Mouse (Mus musculus) G1E-ER4 (cell line): ENCODE data around the gene Pi4ka. TPM values are rescaled to one million over a fixed set of nuclear protein-coding genes. Genes with fewer than 3 reads are reported as not detected.

Experiments used
- GATA1 ChIP-seq: IDR thresholded peaks from one replicate; pipeline ENCODE4 v1.8.0; 2012; ENCODE audit warnings: low read length, inconsistent platforms
- polyA plus RNA-seq: library from polyadenylated mRNA; stranded (reverse); fragments of >175 nt; gene quantifications from 2 replicates; pipeline ENCODE4 v1.2.3, GENCODE M21; 2012

The Pi4ka gene
- polyA plus RNA-seq, 1 experiment: 11.6 TPM

GRCm38 (mm10) chr16:17307461-17307860 is 98.7 kb downstream of the Pi4ka start:
- TF ChIP-seq GATA1: no peak

GRCm38 (mm10) chr16:17303521-17304245 is 102.4 kb downstream of the Pi4ka start:
- TF ChIP-seq GATA1: no peak

DNA sequence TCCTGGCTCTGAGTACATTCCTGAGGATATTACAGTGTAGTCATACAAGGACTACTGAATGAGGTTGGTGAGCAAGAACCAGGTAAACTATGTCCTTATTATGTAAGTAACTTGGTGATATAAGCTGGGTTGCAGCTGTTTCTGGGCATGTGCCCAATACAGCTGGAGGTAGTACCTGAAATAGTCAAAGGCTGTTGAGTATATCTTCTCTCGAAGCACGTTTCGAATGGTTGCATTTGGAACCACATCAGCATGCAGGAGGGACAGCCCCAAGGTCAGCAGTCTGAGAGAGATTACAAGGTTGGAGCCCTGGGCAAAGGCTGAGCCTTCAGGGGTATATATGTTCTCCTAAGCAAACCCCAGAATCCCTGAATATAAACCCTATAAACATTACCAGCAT is 105.3 kb downstream of the Pi4ka start:
- no peak for TF ChIP-seq GATA1

DNA sequence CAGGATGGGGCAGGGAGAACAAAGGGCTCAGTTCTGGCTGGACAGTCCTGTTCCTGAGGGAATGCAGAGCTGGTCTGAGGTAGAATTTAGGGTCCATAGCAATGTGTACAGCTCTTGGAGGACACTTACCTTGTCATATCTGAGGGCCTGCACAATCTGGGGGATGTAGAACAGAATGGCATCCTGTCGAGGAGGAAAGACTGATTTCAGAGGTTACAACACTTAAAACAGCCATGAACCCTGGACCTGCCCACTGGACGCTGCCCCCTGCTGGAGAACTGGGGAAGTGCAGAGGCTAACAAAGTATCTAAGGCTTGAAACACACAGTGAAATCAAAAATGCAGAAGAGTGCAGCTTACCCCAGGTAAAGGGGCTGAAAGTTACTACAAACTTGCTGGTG is 113.4 kb downstream of the Pi4ka start:
- TF ChIP-seq GATA1: no peak

DNA sequence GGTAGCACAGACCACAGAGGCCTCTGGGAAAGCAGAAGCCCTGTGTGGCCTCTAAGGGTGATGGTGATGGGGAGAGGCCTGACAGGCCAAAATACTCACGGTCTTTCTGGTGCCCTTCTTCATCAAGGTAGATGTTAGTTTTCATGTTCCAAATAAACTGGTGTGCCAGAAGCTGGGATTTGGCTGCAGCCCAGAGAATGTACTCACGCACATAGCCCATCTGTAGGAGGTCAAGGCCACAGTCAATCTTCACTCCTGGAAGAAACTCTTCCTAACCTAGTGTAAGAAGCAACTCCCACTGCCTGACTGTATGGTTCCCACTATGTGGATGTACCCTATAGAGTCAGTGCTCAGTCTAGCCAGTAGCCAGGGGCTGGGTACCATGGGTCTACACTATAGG is 115.1 kb downstream of the Pi4ka start:
- TF ChIP-seq GATA1: no peak

DNA sequence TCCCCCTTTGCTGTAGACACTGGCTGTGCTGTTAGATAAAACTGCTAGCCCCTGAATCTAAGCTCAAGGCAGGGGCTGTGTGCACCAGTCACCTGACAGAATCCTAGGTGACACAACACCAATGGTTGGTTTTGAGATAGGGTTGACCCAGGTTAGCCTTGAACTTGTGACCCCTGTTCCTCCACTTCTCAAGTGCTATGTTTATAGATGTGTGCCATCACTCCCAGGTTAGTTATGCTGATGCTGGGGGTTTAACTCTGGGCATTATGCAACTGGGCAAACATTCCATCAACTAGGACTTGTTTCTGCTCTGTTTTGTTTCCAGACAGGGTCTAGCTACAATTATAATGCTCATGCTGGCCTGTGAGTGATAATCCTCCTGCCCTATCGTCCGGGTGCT is 119.0 kb downstream of the Pi4ka start:
- TF ChIP-seq GATA1: no peak

GRCm38 (mm10) chr16:17283151-17283550 is 123.0 kb downstream of the Pi4ka start:
- no peak for TF ChIP-seq GATA1

GRCm38 (mm10) chr16:17280471-17280870 is 125.6 kb downstream of the Pi4ka start:
- no peak for TF ChIP-seq GATA1

- no peak for TF ChIP-seq GATA1
Observed at GRCm38 (mm10) chr16:17277342-17278211, 128.5 kb downstream of the Pi4ka start.

- no peak for TF ChIP-seq GATA1
Observed at GRCm38 (mm10) chr16:17276164-17277151, 129.7 kb downstream of the Pi4ka start.

DNA sequence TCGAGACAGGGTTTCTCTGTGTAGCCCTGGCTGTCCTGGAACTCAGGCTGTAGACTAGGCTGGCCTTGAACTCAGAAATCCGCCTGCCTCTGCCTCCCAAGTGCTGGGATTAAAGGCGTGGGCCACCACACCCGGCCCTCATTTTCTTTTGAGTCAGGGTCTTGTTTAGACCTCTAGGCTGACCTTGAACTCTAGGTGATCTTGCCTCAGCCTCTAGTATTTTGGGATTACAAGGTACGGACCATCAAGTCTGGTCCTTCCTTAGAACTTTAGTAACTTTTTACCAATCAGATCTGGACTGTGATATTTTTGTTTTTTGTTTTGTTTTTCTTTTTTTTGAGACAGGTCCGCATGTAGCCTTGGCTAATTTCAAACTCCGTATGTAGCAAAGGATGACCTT is 130.4 kb downstream of the Pi4ka start, which contains the start of gene Tmem191c:
Tmem191c (plus strand) TSS at position 357 of the 400 bp plus-strand sequence.
- TF ChIP-seq GATA1: no peak

DNA sequence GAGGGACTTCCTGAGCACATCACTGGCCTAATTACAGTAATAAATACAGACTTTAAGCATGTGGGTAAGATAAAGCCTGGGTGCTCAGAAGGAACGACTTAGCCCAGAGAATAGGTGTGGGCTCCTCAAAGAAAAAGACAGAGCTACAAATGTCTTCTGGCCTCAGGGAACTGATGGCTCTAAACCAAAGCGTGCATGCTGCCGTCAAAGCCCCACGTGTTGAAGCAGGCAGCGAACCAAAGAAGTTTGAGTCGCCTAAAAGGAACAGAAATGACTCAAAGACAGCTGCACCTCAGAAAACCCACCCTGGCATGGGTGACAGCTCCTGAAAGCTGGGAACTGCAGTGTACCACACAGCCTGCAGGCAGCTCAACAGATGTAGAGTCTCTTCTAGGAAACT is 134.3 kb downstream of the Pi4ka start:
- TF ChIP-seq GATA1: no peak

- no peak for TF ChIP-seq GATA1
Observed at GRCm38 (mm10) chr16:17271124-17271523, 135.0 kb downstream of the Pi4ka start.

GRCm38 (mm10) chr16:17269872-17270271 is 136.2 kb downstream of the Pi4ka start:
- TF ChIP-seq GATA1: no peak

- no peak for TF ChIP-seq GATA1
Observed at GRCm38 (mm10) chr16:17267937-17268336, 138.2 kb downstream of the Pi4ka start.

DNA sequence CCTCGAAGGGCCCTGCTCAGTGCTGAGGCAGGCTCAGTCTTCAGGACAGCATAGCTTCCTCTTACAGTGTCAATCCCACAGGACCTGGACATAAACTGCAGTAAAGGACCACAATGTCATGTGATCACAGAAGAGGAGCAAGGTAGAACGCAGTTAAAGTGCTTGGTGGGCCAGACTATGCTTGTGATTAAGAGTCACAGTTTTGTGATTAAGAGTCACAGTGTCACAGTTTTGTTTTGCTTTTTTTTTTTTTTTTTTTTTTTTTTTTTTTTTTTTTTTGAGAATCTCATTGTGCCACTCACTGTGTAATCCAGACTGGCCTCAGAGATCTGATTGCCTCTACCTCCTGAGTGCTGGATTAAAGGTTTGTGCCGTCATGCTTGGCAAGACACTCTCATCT is 140.0 kb downstream of the Pi4ka start:
- TF ChIP-seq GATA1: no peak

- TF ChIP-seq GATA1: no peak
Observed at GRCm38 (mm10) chr16:17261341-17261740, 144.8 kb downstream of the Pi4ka start.
